Mouse (Mus musculus): Measurements from ENCODE around the gene Smco1.

- TF ChIP-seq CTCF (conservative IDR thresholded peaks at IDR 0.05; ENCODE audit: low read length) (no peak), POU5F1 (IDR thresholded peaks at IDR 0.05; ENCODE audit: borderline replicate concordance, low read length) (no peak)
These were observed at the start of gene Smco1 for GRCm38 (mm10) chr16:32271291-32271690.
